Mouse (Mus musculus) hindbrain, embryonic 15.5 days (tissue): ENCODE measurements around the gene Krtdap. TPM values are rescaled to one million over a fixed set of nuclear protein-coding genes. Genes with fewer than 3 reads are reported as not detected.

Experiments
- ATAC-seq: fragments of 200-750 bp; cut with Nextera tagmentation; 2 replicates; pipeline ENCODE4 v1.8.0; 2017; ENCODE audit warnings: low read depth, moderate number of reproducible peaks, moderate TSS enrichment; ENCODE audit not compliant: low FRiP score
- H3K27ac ChIP-seq: fragments of 300-500 bp; sonication (generic); replicated peaks from 2 replicates; pipeline ENCODE4 v1.5.1; 2015; ENCODE audit warnings: mild to moderate bottlenecking, inconsistent platforms
- H3K27me3 ChIP-seq: fragments of 300-500 bp; sonication (generic); 2 replicates; pipeline ENCODE4 v1.6.1; 2015; ENCODE audit warnings: control low read depth, inconsistent platforms
- H3K36me3 ChIP-seq: fragments of 300-500 bp; sonication (generic); 2 replicates; pipeline ENCODE4 v1.6.1; 2015; ENCODE audit warnings: control low read depth, inconsistent platforms
- H3K4me1 ChIP-seq: fragments of 300-500 bp; sonication (generic); replicated peaks from 2 replicates; pipeline ENCODE4 v1.6.1; 2015; ENCODE audit warnings: control low read depth, inconsistent platforms
- H3K4me2 ChIP-seq: fragments of 300-500 bp; sonication (generic); 2 replicates; pipeline ENCODE4 v1.6.1; 2015; ENCODE audit warnings: moderate library complexity, mild to moderate bottlenecking, inconsistent platforms
- H3K4me3 ChIP-seq: fragments of 300-500 bp; sonication (generic); 2 replicates; pipeline ENCODE4 v1.5.1; 2015; ENCODE audit warnings: mild to moderate bottlenecking, inconsistent platforms
- H3K9ac ChIP-seq: fragments of 300-500 bp; sonication (generic); 2 replicates; pipeline ENCODE4 v1.6.1; 2015; ENCODE audit warnings: inconsistent platforms
- H3K9me3 ChIP-seq: fragments of 300-500 bp; sonication (generic); 2 replicates; pipeline ENCODE4 v1.6.1; 2016; ENCODE audit warnings: control low read depth, inconsistent platforms
- WGBS: fragments of 180-500 bp; shearing (Covaris S2); methylation state at CpG from one replicate; pipeline ENCODE4 v1.1.7; 2015; 5-methylcytosine and 5-hydroxymethylcytosine counted together
- polyA plus RNA-seq: library from polyadenylated mRNA; unstranded; fragments of >200 nt; fragmentation: Nextera tagmentation; extraction: Ambion mirVana; gene quantifications from 2 replicates; pipeline ENCODE4 v1.2.1, GENCODE M21; 2015

The Krtdap gene
- polyA plus RNA-seq, 1 experiment from 2014 or later = 2.8 TPM

DNA sequence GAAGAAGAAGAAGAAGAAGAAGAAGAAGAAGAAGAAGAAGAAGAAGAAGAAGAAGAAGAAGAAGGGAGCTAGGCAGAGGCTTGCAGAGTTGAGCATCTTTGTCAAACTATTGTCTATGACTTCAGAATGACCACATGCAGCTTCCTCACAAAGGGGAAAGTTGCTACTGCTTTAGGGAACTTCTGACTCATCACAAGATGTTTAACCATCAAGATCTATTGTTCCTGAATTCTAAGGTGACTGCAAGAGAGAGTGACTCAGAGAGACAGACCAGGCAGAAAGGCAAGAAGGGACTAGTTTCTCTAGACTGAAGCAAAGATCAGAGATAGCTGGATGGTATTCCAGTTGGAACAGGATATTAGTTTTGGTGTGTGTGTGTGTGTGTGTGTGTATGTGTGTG lies 7.2 kb downstream of the Krtdap start:
- no peak overlapping the region for H3K4me2 ChIP-seq
- no peaks in the 10 kb centered on the region for H3K9me3 ChIP-seq
- H3K27ac ChIP-seq = no peak overlapping the region
- no peak overlapping the region for H3K9ac ChIP-seq
- no peak overlapping the region for H3K4me3 ChIP-seq
- no peaks in the 10 kb centered on the region for H3K4me1 ChIP-seq
- no peak for ATAC-seq
- H3K27me3 ChIP-seq = no peaks in the 10 kb centered on the region
- H3K36me3 ChIP-seq = no peaks in the 10 kb centered on the region

DNA sequence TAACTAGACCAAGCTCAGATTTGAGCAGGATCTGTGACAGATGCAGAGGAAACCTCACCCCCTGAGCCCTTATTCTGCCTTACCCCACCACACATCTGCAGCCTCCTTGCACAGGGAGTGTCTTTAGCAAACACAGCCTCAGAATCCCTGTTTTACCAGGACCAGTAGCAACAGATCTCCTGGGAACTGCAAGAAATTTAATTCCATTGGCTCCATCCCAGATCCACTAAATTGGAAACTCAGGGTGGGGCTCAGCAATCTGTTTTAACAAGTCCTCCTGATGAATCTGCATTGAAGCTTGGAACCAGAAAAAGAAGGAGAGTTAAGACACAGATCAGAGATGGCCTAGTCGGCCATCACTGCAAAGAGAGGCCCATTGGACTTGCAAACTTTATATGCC lies 9.1 kb downstream of the Krtdap start:
- no peak for ATAC-seq
- H3K27ac ChIP-seq = no peak overlapping the region
- no peak overlapping the region for H3K9ac ChIP-seq
- no peaks in the 10 kb centered on the region for H3K27me3 ChIP-seq
- no peak overlapping the region for H3K4me2 ChIP-seq
- H3K36me3 ChIP-seq = no peaks in the 10 kb centered on the region
- H3K4me1 ChIP-seq = no peaks in the 10 kb centered on the region
- H3K9me3 ChIP-seq = no peaks in the 10 kb centered on the region
- no peak overlapping the region for H3K4me3 ChIP-seq
- WGBS = 85% methylated on average over 1 of the region's 1 CpGs

DNA sequence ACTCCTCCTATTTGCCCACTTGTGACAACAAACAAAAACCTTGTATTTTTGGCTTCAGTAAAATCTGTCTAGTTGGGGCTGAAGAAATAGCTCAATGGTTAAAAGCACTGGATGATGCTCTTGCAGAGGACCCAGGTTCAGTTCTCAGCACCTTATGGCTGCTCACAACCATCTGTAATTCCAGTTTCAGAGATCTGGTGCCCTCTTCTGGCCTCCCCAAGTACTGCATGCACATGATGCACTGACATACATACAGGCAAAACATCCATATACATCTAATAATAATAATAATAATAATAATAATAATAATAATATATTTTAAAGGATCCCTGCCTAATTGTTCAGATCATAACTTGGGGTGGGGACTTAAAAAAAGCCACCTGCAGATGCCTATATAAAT lies 13.0 kb downstream of the Krtdap start:
- H3K4me3 ChIP-seq = no peak overlapping the region
- no peaks in the 10 kb centered on the region for H3K9me3 ChIP-seq
- H3K9ac ChIP-seq = no peak overlapping the region
- H3K27me3 ChIP-seq = no peaks in the 10 kb centered on the region
- no peak overlapping the region for H3K27ac ChIP-seq
- no peaks in the 10 kb centered on the region for H3K36me3 ChIP-seq
- H3K4me1 ChIP-seq = no peaks in the 10 kb centered on the region
- no peak for ATAC-seq
- H3K4me2 ChIP-seq = no peak overlapping the region

DNA sequence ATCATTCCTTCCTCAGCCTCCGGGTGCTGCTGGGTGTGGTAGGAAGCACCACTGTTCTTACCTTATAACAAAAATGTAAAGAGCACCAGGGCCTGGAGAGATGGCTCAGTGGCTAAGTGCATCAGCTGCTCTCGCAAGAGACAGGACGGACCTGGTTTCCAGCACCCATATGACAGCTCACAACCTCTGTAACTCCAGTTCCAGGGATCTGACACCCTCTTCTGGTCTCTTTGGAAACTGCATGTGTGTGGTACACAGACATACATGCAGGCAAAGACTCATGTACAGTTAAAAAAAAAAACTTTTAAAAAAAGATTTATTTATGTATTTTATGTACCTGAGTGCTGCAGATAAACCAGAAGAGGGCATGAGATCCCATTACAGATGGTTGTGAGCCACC lies 15.6 kb downstream of the Krtdap start:
- Histone ChIP-seq H3K9ac (no peak overlapping the region), H3K4me3 (no peak overlapping the region), H3K36me3 (no peaks in the 10 kb centered on the region), H3K4me2 (no peak overlapping the region), H3K27me3 (no peaks in the 10 kb centered on the region), H3K9me3 (no peaks in the 10 kb centered on the region), H3K27ac (no peak overlapping the region), H3K4me1 (no peaks in the 10 kb centered on the region)
- 96% methylated on average over 3 of the region's 3 CpGs for WGBS
- no peak for ATAC-seq

DNA sequence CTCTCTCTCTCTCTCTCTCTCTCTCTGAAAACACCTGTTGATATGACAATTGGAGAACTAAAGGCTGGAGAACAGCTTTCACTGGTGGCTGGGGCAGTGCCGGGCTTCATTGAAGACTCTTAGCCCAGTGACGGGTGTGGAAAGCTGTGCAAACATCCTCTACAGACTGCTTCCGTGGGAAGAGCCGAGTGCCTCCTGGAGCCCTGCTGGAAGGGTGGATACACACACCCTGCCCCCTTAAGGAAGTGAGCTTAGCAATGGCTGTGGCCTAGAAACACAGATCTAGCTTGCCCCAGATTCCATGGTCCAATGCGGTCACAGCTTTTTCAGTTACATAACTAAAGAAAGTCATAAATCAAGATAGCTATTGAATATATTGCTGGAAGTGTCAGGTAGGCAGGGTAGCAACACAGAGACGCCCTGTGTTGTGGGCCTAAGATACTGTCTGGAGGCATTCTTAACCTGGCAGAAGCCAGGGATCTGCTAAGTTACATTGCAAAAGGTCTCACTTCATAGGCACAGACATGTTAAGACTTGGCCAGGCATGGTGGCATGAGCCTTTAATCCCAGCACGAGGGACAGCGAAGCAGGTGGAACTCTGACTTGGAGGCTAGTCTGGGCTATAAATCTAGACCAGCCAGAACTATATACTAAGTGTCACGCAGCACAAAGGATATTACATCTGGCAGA lies 16.5 kb downstream of the Krtdap start:
- no peaks in the 10 kb centered on the region for H3K9me3 ChIP-seq
- no peak for ATAC-seq
- 90% methylated on average over 9 of the region's 9 CpGs for WGBS
- H3K4me2 ChIP-seq = no peak overlapping the region
- H3K9ac ChIP-seq = no peak overlapping the region
- no peaks in the 10 kb centered on the region for H3K36me3 ChIP-seq
- H3K27ac ChIP-seq = no peak overlapping the region
- H3K4me1 ChIP-seq = no peaks in the 10 kb centered on the region
- no peak overlapping the region for H3K4me3 ChIP-seq
- no peaks in the 10 kb centered on the region for H3K27me3 ChIP-seq

DNA sequence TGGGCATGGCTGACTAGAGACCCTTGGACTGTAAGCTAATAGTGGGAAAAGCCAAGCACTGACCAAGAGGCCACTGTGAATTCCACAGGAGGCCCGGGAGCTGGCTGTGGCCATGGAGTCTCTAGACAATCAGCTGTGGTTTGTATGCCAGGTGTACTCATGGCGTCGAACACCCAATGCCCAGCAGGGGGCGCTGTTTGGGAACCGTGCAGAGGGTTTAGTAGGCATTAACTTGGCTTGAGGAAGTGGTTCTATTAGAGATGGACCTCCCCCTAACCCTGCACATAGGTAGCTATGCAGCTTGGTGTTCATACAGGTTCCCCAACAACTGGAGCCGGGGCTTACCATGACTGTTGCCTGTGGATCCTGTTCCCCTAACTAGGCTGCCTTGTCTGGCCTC lies 18.2 kb downstream of the Krtdap start:
- ATAC-seq = no peak
- H3K4me1 ChIP-seq = no peaks in the 10 kb centered on the region
- H3K36me3 ChIP-seq = no peaks in the 10 kb centered on the region
- no peaks in the 10 kb centered on the region for H3K27me3 ChIP-seq
- no peak overlapping the region for H3K4me3 ChIP-seq
- no peak overlapping the region for H3K27ac ChIP-seq
- no peak overlapping the region for H3K4me2 ChIP-seq
- whole genome bisulfite sequencing = 52% methylated on average over 6 of the region's 6 CpGs
- H3K9me3 ChIP-seq = no peaks in the 10 kb centered on the region
- H3K9ac ChIP-seq = no peak overlapping the region

DNA sequence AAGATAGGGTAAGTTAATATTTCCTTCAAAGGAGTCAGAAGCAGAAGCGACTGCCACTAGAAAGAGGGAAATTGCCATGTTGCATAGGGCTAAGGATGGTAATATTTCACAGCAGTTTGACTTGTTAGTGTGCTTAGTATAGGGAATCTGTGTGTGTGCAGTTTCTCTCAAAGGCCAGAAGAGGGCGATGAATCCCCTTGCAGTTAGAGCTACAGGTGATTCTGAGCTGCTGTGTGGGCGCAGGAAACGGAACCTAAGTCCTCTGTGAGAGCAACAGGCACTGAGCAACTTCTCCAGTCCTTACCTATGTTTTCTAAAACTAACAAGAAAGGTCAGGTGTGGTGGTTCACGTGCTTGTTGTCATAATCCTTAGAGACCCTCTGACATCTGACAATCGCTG lies 22.6 kb downstream of the Krtdap start:
- Histone ChIP-seq H3K27me3 (no peaks in the 10 kb centered on the region), H3K9ac (no peak overlapping the region), H3K4me1 (no peaks in the 10 kb centered on the region), H3K27ac (no peak overlapping the region), H3K36me3 (no peaks in the 10 kb centered on the region), H3K4me3 (no peak overlapping the region), H3K9me3 (no peaks in the 10 kb centered on the region), H3K4me2 (no peak overlapping the region)
- no peak for ATAC-seq
- WGBS = 54% methylated on average over 6 of the region's 6 CpGs

DNA sequence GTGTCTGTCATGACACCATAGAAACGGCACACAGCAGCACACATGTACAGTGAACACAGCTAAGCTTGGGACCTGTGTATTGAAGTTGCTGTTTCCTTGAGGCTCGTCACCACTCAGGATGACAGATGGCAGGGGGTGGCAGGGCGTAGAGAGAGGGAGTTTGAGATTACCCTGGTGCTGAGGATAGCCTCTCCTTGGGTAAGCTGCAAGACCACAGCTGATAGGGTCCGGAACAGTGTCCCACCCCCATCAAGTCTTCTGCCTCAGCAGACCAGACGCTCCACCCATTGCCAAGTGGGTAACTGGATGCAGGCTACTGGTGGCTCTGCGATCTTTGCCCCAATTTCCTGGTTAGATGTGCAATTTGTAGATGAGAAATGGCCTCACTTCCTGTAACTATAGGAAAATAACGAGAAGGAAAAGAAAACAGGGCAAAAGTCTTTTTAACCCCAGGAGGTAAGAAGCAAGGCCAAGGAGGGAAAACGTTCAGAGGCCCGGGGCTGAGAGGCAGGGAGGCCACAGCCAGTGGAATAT lies 24.1 kb downstream of the Krtdap start:
- Histone ChIP-seq H3K4me3 (no peak overlapping the region), H3K27ac (no peak overlapping the region; the same call in 1 of the 2 replicates), H3K4me2 (no peak overlapping the region), H3K27me3 (no peaks in the 10 kb centered on the region), H3K4me1 (no peaks in the 10 kb centered on the region), H3K9me3 (no peaks in the 10 kb centered on the region), H3K36me3 (no peaks in the 10 kb centered on the region), H3K9ac (no peak overlapping the region)
- ATAC-seq = no peak
- WGBS = 59% methylated on average over 9 of the region's 9 CpGs

DNA sequence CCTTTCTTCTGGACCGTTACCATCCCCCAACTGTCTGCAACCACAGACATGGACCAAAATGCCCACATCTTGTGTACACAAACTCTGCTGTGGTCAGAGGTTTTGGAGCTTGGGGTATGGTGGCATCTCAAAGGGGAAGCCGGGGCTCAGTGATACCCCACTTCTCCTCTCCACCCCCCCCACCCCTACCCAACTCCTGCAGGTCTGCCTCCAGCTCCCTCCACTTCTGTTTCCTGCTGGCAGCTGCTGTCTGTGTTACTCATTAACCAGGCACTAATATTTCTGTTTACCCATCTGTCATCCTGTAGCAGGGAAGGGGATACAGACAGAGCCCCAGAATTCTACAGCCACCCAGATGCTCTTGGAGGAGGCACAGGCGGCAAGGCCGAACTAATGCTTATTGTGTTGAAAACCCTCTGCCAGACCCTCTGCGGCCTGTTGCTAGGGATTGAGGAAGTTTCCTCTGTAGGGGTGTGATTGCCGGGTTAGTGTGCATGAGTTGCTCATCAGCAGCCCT lies 24.7 kb downstream of the Krtdap start:
- Histone ChIP-seq H3K4me1 (no peaks in the 10 kb centered on the region), H3K9me3 (no peaks in the 10 kb centered on the region), H3K4me2 (no peak overlapping the region), H3K9ac (no peak overlapping the region), H3K4me3 (no peak overlapping the region), H3K36me3 (no peaks in the 10 kb centered on the region), H3K27ac (no peak overlapping the region; the same call in 1 of the 2 replicates), H3K27me3 (no peaks in the 10 kb centered on the region)
- WGBS = 54% methylated on average over 6 of the region's 6 CpGs
- ATAC-seq = no peak

DNA sequence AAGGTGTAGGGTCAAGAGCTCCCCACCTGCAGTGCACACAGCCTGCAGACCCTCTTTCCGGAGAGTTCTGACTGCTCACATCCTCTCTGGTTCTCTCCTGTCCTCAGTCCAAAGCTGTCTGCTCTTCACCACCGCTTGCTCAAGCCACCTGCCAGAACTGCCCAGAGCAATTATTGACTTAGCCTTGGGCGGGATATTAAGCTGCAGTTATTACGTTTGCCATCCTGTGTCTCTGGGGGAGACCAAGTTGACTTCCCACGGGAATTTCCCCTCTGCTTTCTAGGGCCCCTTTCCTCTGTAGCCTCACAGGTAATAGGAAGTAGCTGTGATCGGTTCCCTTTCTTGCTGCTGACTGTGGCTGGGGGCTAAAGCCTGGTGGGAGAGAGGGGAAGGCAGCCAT lies 32.4 kb downstream of the Krtdap start:
- WGBS = 76% methylated on average over 6 of the region's 6 CpGs
- H3K27ac ChIP-seq = no peak overlapping the region
- H3K27me3 ChIP-seq = no peaks in the 10 kb centered on the region
- no peaks in the 10 kb centered on the region for H3K9me3 ChIP-seq
- no peak overlapping the region for H3K4me2 ChIP-seq
- ATAC-seq = no peak
- H3K4me1 ChIP-seq = no peaks in the 10 kb centered on the region
- no peak overlapping the region for H3K9ac ChIP-seq
- no peak overlapping the region for H3K4me3 ChIP-seq
- no peaks in the 10 kb centered on the region for H3K36me3 ChIP-seq

DNA sequence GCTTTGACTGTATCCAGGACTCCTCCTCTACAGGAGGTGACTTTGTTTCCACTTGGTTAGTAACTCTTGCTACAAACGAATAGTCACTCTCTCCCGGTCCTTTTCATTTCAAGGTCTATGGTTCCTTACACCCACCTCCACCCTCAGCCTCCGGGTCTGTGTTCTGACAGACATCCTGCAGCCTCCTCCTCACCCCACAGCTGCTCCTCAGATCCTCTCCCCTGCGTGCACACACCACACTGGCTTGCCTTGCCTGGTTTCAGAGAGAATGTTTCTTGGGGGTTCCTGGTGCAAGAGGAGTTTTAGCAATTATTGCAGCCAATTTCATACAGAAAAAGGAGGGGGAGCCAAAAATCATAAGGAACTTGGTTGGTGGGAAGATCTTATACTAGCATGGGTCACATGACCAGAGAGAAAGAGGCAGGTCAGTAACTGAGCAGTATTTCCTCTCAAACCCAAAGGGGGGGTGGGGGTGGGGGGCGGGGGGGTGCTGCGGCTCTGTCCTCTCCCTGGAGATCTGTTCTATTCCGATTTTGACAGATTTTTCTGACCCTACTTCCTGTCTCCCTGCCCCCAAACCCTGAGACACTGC lies 33.3 kb downstream of the Krtdap start:
- Histone ChIP-seq H3K27ac (no peak overlapping the region), H3K9ac (no peak overlapping the region), H3K4me3 (no peak overlapping the region), H3K27me3 (no peaks in the 10 kb centered on the region), H3K4me2 (no peak overlapping the region), H3K9me3 (no peaks in the 10 kb centered on the region), H3K4me1 (no peaks in the 10 kb centered on the region), H3K36me3 (no peaks in the 10 kb centered on the region)
- WGBS = 72% methylated on average over 7 of the region's 7 CpGs
- ATAC-seq = no peak

DNA sequence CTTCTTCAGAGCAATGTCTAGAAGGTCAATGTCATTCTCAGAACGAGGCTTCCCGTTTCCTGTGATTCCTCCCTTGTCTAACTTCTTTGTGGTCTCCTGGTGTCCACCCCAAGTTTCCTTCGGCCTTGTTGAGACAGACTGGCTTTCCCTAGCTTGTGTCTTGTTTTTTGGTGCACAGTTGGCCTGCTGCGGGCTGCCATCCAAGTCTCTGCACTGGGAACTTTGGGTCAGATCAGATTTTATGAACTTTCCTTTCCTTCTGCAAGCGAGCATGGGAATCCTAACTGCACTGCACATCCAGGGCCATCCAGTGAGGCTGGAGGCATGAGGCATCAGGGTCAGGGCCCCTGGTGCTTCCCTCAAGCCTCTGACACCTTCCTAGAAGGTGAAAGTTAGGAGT lies 33.8 kb downstream of the Krtdap start:
- no peak overlapping the region for H3K4me2 ChIP-seq
- ATAC-seq = no peak
- no peaks in the 10 kb centered on the region for H3K27me3 ChIP-seq
- no peak overlapping the region for H3K4me3 ChIP-seq
- H3K27ac ChIP-seq = no peak overlapping the region
- no peaks in the 10 kb centered on the region for H3K9me3 ChIP-seq
- no peaks in the 10 kb centered on the region for H3K4me1 ChIP-seq
- WGBS = 77% methylated on average over 5 of the region's 5 CpGs
- no peak overlapping the region for H3K9ac ChIP-seq
- H3K36me3 ChIP-seq = no peaks in the 10 kb centered on the region

DNA sequence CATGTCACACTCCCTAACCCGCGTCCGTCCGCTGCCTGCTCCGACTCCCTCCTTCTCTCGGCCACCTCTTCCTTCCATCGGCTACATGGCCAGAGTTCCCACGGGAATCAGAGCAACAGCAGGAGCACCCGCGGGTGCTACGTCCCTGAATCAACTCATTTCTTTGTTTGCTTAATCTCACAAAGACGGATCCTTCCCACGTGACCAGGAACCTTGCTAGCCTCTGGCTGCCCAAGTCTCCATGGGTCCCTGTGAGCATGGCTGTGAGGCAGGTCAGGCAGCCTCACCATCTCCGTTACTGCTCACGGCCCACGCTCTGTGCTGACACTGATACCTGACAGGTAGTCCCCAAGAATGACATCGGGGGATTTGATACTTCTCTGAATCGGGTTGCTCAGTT lies 36.0 kb downstream of the Krtdap start, which contains the start of gene Ffar2:
Gene Ffar2, minus strand, starts transcription at position 101 of the 400 bp plus-strand sequence.
- 93% methylated on average over 18 of the region's 18 CpGs for WGBS
- ATAC-seq = no peak
- Histone ChIP-seq H3K4me3 (no peak within 1 kb of the TSS), H3K27ac (no peak within 1 kb of the TSS), H3K36me3 (no peaks in the 10 kb centered on the region), H3K9me3 (no peaks in the 10 kb centered on the region), H3K9ac (no peak within 1 kb of the TSS), H3K4me1 (no peaks in the 10 kb centered on the region), H3K27me3 (no peaks in the 10 kb centered on the region), H3K4me2 (no peak within 1 kb of the TSS)
